Comparison of ENCODE assay signal across 8 mouse cellular contexts in the genomic region with DNA sequence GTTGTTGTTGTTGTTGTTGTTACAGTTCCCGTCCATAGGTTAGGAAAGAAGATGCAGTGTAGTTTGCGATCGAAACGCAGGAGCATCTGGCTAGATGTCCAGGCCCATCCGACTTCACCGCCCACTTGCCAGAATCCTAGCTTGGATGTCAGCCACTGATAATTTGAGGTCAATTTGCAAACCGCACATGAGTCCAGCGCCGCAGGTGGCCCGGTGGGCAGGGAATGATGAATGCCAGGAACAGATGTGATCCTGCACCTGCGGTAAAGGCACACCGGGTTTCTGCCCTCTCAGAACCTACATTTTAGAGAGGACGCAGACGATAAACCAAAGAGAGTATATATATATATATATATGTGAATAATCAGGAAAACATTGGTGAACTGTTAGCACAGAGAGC. TPM values are rescaled to one million over a fixed set of nuclear protein-coding genes. Genes with fewer than 3 reads are reported as not detected.
DNase-seq lines count a peak whose midpoint lies in the region; ATAC-seq and TF ChIP-seq lines count a peak whose summit lies in the region.

No protein-coding gene starts in this region.

- no peaks in the 10 kb centered on the region for H3K9me3 ChIP-seq in ES-Bruce4 (replicated peaks; ENCODE audit: control insufficient read depth, insufficient read depth, low read length, poor library complexity, severe bottlenecking)
- H3K9me3 ChIP-seq in forebrain, embryonic 14.5 days (replicated peaks; ENCODE audit: control insufficient read depth, low read length): no peaks in the 10 kb centered on the region
- no peaks in the 10 kb centered on the region for H3K9me3 ChIP-seq in liver, postnatal 0 days (ENCODE audit: low read length)

- H3K4me1 ChIP-seq in ES-Bruce4 (ENCODE audit: control insufficient read depth, insufficient read depth, low read length): peaks cover 3% of the 10 kb centered on the region
- H3K4me1 ChIP-seq in forebrain, embryonic 14.5 days (ENCODE audit: control insufficient read depth, insufficient read depth, low read length): peaks cover 7% of the 10 kb centered on the region; the same call in 1 of the 2 replicates
- H3K4me1 ChIP-seq in liver, postnatal 0 days (ENCODE audit: insufficient read depth): peaks cover 23% of the 10 kb centered on the region

- TF ChIP-seq EP300 in ES-Bruce4 (IDR thresholded peaks at IDR 0.05; ENCODE audit: insufficient read depth, low read depth, low read length): no peak
- TF ChIP-seq EP300 in liver, postnatal 0 days (IDR thresholded peaks at IDR 0.05; ENCODE audit: low read depth): no peak

- no peak overlapping the region for H3K27ac ChIP-seq in ES-Bruce4 (ENCODE audit: insufficient read depth, low read length)
- no peak overlapping the region for H3K27ac ChIP-seq in forebrain, embryonic 14.5 days (ENCODE audit: low read depth, low read length)
- no peak overlapping the region for H3K27ac ChIP-seq in liver, postnatal 0 days (ENCODE audit: low read depth)

- H3K36me3 ChIP-seq in ES-Bruce4 (ENCODE audit: control insufficient read depth, insufficient read depth, low read length, poor library complexity, severe bottlenecking): no peaks in the 10 kb centered on the region
- no peaks in the 10 kb centered on the region for H3K36me3 ChIP-seq in forebrain, embryonic 14.5 days (ENCODE audit: control insufficient read depth, insufficient read depth, low read length)
- H3K36me3 ChIP-seq in liver, postnatal 0 days (replicated peaks; ENCODE audit: insufficient read depth, low read length): no peaks in the 10 kb centered on the region

- 67% methylated on average over 14 of the region's 14 CpGs for WGBS in forebrain, embryonic 14.5 days
- 77% methylated on average over 14 of the region's 14 CpGs for WGBS in liver, postnatal 0 days (ENCODE audit: insufficient replicate concordance)

- no peak overlapping the region for H3K9ac ChIP-seq in ES-Bruce4 (ENCODE audit: low read depth, poor library complexity, severe bottlenecking)
- H3K9ac ChIP-seq in forebrain, embryonic 14.5 days (ENCODE audit: low read length): no peak overlapping the region
- H3K9ac ChIP-seq in liver, postnatal 0 days (replicated peaks): no peak overlapping the region

- H3K27me3 ChIP-seq in ES-Bruce4 (ENCODE audit: control insufficient read depth, insufficient read depth, low read length, poor library complexity, severe bottlenecking): no peaks in the 10 kb centered on the region
- H3K27me3 ChIP-seq in forebrain, embryonic 14.5 days (replicated peaks; ENCODE audit: control insufficient read depth, insufficient read depth, low read length): 0 out of 2 replicates have a peak, but pooled peaks cover 4% of the 10 kb centered on the region
- 0 out of 2 replicates have a peak, but pooled peaks cover 8% of the 10 kb centered on the region for H3K27me3 ChIP-seq in liver, postnatal 0 days (ENCODE audit: insufficient read depth, low read length)

- DNase-seq in heart, adult 11 months: peak; percentile 90
- DNase-seq in heart, postnatal 25 days (ENCODE audit: low spot score): no peak
- DNase-seq in forebrain, embryonic 14.5 days (ENCODE audit: low spot score): no peak
- no peak for DNase-seq in liver, postnatal 0 days
- DNase-seq in right cerebral cortex, postnatal 14 days: no peak
- DNase-seq in adrenal gland, adult 18-20 months (ENCODE audit: low spot score in 2 of 2): no peak

- TF ChIP-seq POLR2A in ES-Bruce4 (IDR thresholded peaks at IDR 0.05; ENCODE audit: insufficient read depth, low read length): no peak

- no peak for ATAC-seq in forebrain, embryonic 14.5 days
- ATAC-seq in liver, postnatal 0 days: no peak
- no peak for ATAC-seq in activated CD4-positive, CD25-positive, alpha-beta regulatory T cell, adult 4 months

- intact Hi-C loops in heart, postnatal 25 days (cut with DNase I): loop anchor here (5.0 kb wide), 4 partner anchors 49 to 144 kb away; no protein-coding TSS in a partner anchor

- peak overlapping the region; percentile 10 for H3K4me3 ChIP-seq in ES-Bruce4 (ENCODE audit: low read depth, low read length)
- no peak overlapping the region; the same call in 1 of the 2 replicates for H3K4me3 ChIP-seq in forebrain, embryonic 14.5 days (ENCODE audit: low read depth, low read length)
- no peak overlapping the region for H3K4me3 ChIP-seq in liver, postnatal 0 days (ENCODE audit: low read depth, low read length)

- TF ChIP-seq CTCF in ES-Bruce4 (IDR thresholded peaks at IDR 0.05; ENCODE audit: low read depth, low read length): no peak
- no peak for TF ChIP-seq CTCF in liver, postnatal 0 days (IDR thresholded peaks at IDR 0.05; ENCODE audit: low read depth)

- H3K4me2 ChIP-seq in forebrain, embryonic 14.5 days (ENCODE audit: low read length): peak overlapping the region; percentile 95
- H3K4me2 ChIP-seq in liver, postnatal 0 days (ENCODE audit: low read depth, low read length): peak overlapping the region; percentile 91

RNA-seq across cellular contexts. Expression of gene Osbpl3, which starts 0.7 kb away (rescaled TPM):
- total RNA-seq in heart, postnatal 25 days (2021): 10 to 100 TPM; 26.1 to 33.5 TPM
- 23.2 and 23.3 TPM in 2 replicates for polyA plus RNA-seq in ES-Bruce4 (2011; ENCODE audit: insufficient read depth, insufficient read length, low read depth, missing spikeins)
- 2.8 and 3.5 TPM in 2 replicates for polyA plus RNA-seq in forebrain, embryonic 14.5 days (2014; fragmentation: Nextera tagmentation; extraction: Ambion mirVana)
- polyA plus RNA-seq in liver, postnatal 0 days (2015; fragmentation: Nextera tagmentation; extraction: Ambion mirVana): 0.73 and 0.96 TPM in 2 replicates
- polyA plus RNA-seq in activated CD4-positive, CD25-positive, alpha-beta regulatory T cell, adult 4 months (2017; shearing (Covaris generic)): 10 to 100 TPM; 26.9 to 38.2 TPM
- total RNA-seq in adrenal gland, adult 18-20 months (2021): 10 to 100 TPM; 34.5 to 36.3 TPM
